Mouse (Mus musculus): Measurements from ENCODE around the gene Frrs1.

DNA sequence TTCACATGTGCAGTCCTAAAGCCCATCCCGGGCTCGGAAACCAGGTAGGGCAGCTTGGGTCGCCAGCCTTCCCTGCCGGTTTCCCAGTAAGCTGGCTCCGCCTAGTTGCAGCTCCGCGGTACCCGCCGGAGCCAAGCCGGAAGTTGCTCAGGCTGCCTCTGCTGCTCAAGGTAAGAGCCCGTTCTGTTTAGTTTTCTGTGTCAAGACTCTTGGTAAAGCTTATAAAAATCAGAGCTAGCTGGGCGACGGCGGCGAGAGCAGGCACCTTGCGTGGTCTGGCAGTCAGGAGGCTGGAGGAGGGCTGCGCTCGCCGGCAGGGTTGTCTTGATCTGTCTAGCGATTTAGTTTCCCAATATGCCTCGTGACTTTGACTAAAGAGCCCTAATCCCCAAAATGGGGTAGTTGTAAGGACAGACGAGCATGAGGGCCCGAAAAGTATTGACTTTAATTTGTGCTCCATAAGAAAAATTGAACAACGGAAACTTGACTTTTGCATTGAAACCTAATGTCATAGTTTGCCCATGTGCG lies 2.3 kb downstream of the Frrs1 start:
- TF ChIP-seq CTCF (IDR thresholded peaks at IDR 0.05; ENCODE audit: low read depth) (peak; percentile 15; the same call in 1 of the 2 replicates), EP300 (IDR thresholded peaks at IDR 0.05; ENCODE audit: low read depth) (no peak)

Measured in heart, postnatal 0 days (tissue).